Mouse (Mus musculus): ENCODE results near the gene Klrg2. TPM values are rescaled to one million over a fixed set of nuclear protein-coding genes. Genes with fewer than 3 reads are reported as not detected.
A peak's percentile ranks its signal among the peaks of the same experiment; 100 is the strongest.

Klrg2 gene
- under 1 TPM; 0.21 to 0.43 TPM for total RNA-seq (2021)
- polyA plus RNA-seq (2012; rRNA removed): 0.23 and 0.33 TPM in 2 replicates
- long read RNA-seq: 0 reads

- Histone ChIP-seq H3K36me3 (ENCODE audit: control insufficient read depth, insufficient read depth, low read length) (no peaks in the 10 kb centered on the region), H3K9ac (ENCODE audit: low read depth, low read length) (peak within 1 kb of the TSS; percentile 58), H3K4me1 (ENCODE audit: control insufficient read depth, insufficient read depth, low read length) (peaks cover 5% of the 10 kb centered on the region), H3K4me3 (peak within 1 kb of the TSS; percentile 80), H3K79me2 (replicated peaks; ENCODE audit: control insufficient read depth, insufficient read depth, low read length) (no peaks in the 10 kb centered on the region), H3K27me3 (ENCODE audit: control insufficient read depth, insufficient read depth, low read length) (peaks cover 6% of the 10 kb centered on the region), H3K27ac (peak within 1 kb of the TSS; percentile 32; the same call in 1 of the 2 replicates)
- peak; percentile 74 to 80 for DNase-seq
- intact Hi-C loops (cut with DNase I): no loop called here
- WGBS: under 1% methylated on average over 53 of the region's 60 CpGs
- TF ChIP-seq POLR2A (IDR thresholded peaks at IDR 0.05; ENCODE audit: insufficient read depth, low read depth, low read length) (no peak), CTCF (IDR thresholded peaks at IDR 0.05) (no peak), EP300 (IDR thresholded peaks at IDR 0.05; ENCODE audit: insufficient read depth, low read depth, low read length) (no peak)
Measured at GRCm38 (mm10) chr6:38636852-38637618, at the start of gene Klrg2. Gene Klrg2 (minus strand): TSS chr6:38637242.

DNA sequence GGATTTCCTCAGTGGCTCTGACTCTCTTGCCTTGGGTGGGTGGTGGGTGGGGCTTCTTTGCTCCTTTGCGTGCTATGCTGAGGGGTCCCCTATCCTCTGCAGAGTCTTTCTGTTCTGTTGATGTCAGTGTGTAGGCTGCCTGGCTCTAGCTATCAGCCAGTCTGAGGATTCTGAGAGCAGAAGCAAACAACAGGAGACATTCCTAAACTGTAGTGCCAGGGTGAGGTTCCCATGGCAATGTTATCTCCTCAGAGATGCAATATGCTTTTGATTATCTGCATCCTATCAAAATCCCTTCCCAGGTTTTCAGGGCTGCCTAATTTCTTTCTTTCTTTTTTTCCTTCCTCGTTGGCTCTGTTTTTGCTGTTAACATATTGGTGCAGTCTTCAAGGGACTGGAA is 45.5 kb upstream of the Klrg2 start:
- Histone ChIP-seq H3K79me2 (replicated peaks; ENCODE audit: control insufficient read depth, insufficient read depth, low read length) (no peaks in the 10 kb centered on the region), H3K4me1 (ENCODE audit: control insufficient read depth, insufficient read depth, low read length) (no peaks in the 10 kb centered on the region), H3K27ac (no peak overlapping the region), H3K36me3 (ENCODE audit: control insufficient read depth, insufficient read depth, low read length) (no peaks in the 10 kb centered on the region), H3K27me3 (ENCODE audit: control insufficient read depth, insufficient read depth, low read length) (no peaks in the 10 kb centered on the region), H3K4me3 (no peak overlapping the region), H3K9ac (ENCODE audit: low read depth, low read length) (no peak overlapping the region)
- intact Hi-C loops (cut with DNase I): no loop called here
- TF ChIP-seq EP300 (IDR thresholded peaks at IDR 0.05; ENCODE audit: insufficient read depth, low read depth, low read length) (no peak), CTCF (IDR thresholded peaks at IDR 0.05) (no peak), POLR2A (IDR thresholded peaks at IDR 0.05; ENCODE audit: insufficient read depth, low read depth, low read length) (no peak)
- DNase-seq: no peak
- WGBS: 69% methylated on average over 2 of the region's 2 CpGs

DNA sequence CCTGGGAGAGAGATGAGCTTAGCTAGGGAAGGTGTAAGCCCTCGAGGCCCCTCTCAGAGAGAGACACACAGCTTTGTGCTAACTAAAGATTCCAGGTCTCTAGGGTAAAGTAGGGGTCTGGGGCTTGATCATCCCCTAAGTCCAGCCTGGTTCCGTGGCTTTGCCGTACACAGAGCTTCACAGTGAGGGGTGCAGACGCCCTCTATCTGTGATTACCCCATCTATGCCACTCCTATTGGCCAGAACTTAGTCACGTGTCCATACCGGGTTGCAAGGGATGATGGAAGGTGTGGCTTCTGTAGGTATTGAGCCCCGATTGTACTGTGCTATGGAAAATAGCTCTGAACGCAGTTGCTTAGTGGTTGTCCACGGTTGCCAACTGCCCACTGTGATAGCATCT is 40.6 kb upstream of the Klrg2 start:
- intact Hi-C loops (cut with DNase I): no loop called here
- Histone ChIP-seq H3K9ac (ENCODE audit: low read depth, low read length) (no peak overlapping the region), H3K27ac (no peak overlapping the region), H3K79me2 (replicated peaks; ENCODE audit: control insufficient read depth, insufficient read depth, low read length) (no peaks in the 10 kb centered on the region), H3K4me3 (no peak overlapping the region), H3K27me3 (ENCODE audit: control insufficient read depth, insufficient read depth, low read length) (no peaks in the 10 kb centered on the region), H3K36me3 (ENCODE audit: control insufficient read depth, insufficient read depth, low read length) (no peaks in the 10 kb centered on the region), H3K4me1 (ENCODE audit: control insufficient read depth, insufficient read depth, low read length) (no peaks in the 10 kb centered on the region)
- DNase-seq: no peak
- 76% methylated on average over 9 of the region's 9 CpGs for WGBS
- no peak for TF ChIP-seq EP300 (IDR thresholded peaks at IDR 0.05; ENCODE audit: insufficient read depth, low read depth, low read length)
- no peak for TF ChIP-seq POLR2A (IDR thresholded peaks at IDR 0.05; ENCODE audit: insufficient read depth, low read depth, low read length)

GRCm38 (mm10) chr6:38676723-38677122 is 39.7 kb upstream of the Klrg2 start:
- H3K4me1 ChIP-seq (ENCODE audit: control insufficient read depth, insufficient read depth, low read length): no peaks in the 10 kb centered on the region
- no peaks in the 10 kb centered on the region for H3K27me3 ChIP-seq (ENCODE audit: control insufficient read depth, insufficient read depth, low read length)
- no peak overlapping the region for H3K9ac ChIP-seq (ENCODE audit: low read depth, low read length)
- no peak overlapping the region for H3K4me3 ChIP-seq
- 58% methylated on average over 14 of the region's 14 CpGs for WGBS
- H3K36me3 ChIP-seq (ENCODE audit: control insufficient read depth, insufficient read depth, low read length): no peaks in the 10 kb centered on the region
- H3K27ac ChIP-seq: no peak overlapping the region
- no peaks in the 10 kb centered on the region for H3K79me2 ChIP-seq (replicated peaks; ENCODE audit: control insufficient read depth, insufficient read depth, low read length)
- no peak for DNase-seq
- TF ChIP-seq EP300 (IDR thresholded peaks at IDR 0.05; ENCODE audit: insufficient read depth, low read depth, low read length) (no peak), CTCF (IDR thresholded peaks at IDR 0.05) (no peak), POLR2A (IDR thresholded peaks at IDR 0.05; ENCODE audit: insufficient read depth, low read depth, low read length) (no peak)
- intact Hi-C loops (cut with DNase I): no loop called here

- Histone ChIP-seq H3K9ac (ENCODE audit: low read depth, low read length) (no peak overlapping the region), H3K4me1 (ENCODE audit: control insufficient read depth, insufficient read depth, low read length) (no peaks in the 10 kb centered on the region), H3K36me3 (ENCODE audit: control insufficient read depth, insufficient read depth, low read length) (no peaks in the 10 kb centered on the region), H3K79me2 (replicated peaks; ENCODE audit: control insufficient read depth, insufficient read depth, low read length) (no peaks in the 10 kb centered on the region), H3K27ac (no peak overlapping the region), H3K27me3 (ENCODE audit: control insufficient read depth, insufficient read depth, low read length) (no peaks in the 10 kb centered on the region), H3K4me3 (no peak overlapping the region)
- no peak for DNase-seq
- WGBS: 34% methylated on average over 6 of the region's 6 CpGs
- intact Hi-C loops (cut with DNase I): no loop called here
- TF ChIP-seq POLR2A (IDR thresholded peaks at IDR 0.05; ENCODE audit: insufficient read depth, low read depth, low read length) (no peak), CTCF (IDR thresholded peaks at IDR 0.05) (no peak), EP300 (IDR thresholded peaks at IDR 0.05; ENCODE audit: insufficient read depth, low read depth, low read length) (no peak)
Measured at GRCm38 (mm10) chr6:38676217-38676616, 39.2 kb upstream of the Klrg2 start.

DNA sequence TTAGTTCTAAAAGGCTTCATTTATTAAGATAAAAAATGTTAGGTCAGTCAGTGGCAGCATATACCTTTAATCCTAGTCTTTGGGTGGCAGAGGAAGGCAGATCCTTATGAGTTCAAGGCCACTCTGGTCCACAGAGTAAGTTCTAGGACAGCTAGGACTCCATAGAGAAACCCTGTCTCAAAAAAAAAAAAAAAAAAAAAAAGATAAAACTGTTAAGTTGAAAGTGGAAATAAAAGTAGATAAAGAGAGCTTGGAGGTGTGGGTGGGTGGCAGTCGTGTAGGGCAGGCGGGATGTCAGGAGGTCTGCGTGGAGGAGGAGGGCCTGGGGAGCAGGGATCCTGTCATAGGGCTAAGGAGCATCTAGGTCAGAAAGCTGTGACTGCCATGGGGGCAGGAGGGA is 35.0 kb upstream of the Klrg2 start:
- H3K27me3 ChIP-seq (ENCODE audit: control insufficient read depth, insufficient read depth, low read length): no peaks in the 10 kb centered on the region
- no peak overlapping the region for H3K27ac ChIP-seq
- no peak for DNase-seq
- H3K36me3 ChIP-seq (ENCODE audit: control insufficient read depth, insufficient read depth, low read length): no peaks in the 10 kb centered on the region
- TF ChIP-seq EP300 (IDR thresholded peaks at IDR 0.05; ENCODE audit: insufficient read depth, low read depth, low read length) (no peak), POLR2A (IDR thresholded peaks at IDR 0.05; ENCODE audit: insufficient read depth, low read depth, low read length) (no peak), CTCF (IDR thresholded peaks at IDR 0.05) (no peak)
- H3K9ac ChIP-seq (ENCODE audit: low read depth, low read length): no peak overlapping the region
- no peak overlapping the region for H3K4me3 ChIP-seq
- H3K79me2 ChIP-seq (replicated peaks; ENCODE audit: control insufficient read depth, insufficient read depth, low read length): no peaks in the 10 kb centered on the region
- 78% methylated on average over 3 of the region's 3 CpGs for WGBS
- intact Hi-C loops (cut with DNase I): no loop called here
- H3K4me1 ChIP-seq (ENCODE audit: control insufficient read depth, insufficient read depth, low read length): no peaks in the 10 kb centered on the region

Measured in heart, adult 2 months (tissue).